Mouse (Mus musculus) adrenal gland, postnatal 25 days (tissue): Measurements from ENCODE around the gene Mkrn3. TPM values are rescaled to one million over a fixed set of nuclear protein-coding genes. Genes with fewer than 3 reads are reported as not detected.

Experiments used
- DNase-seq: peaks from one replicate; pipeline ENCODE4 v3.0.0; 2021; ENCODE audit warnings: mixed read lengths
- long read RNA-seq: library from polyadenylated mRNA; stranded (forward); transcript quantifications from one replicate; pipeline ENCODE4 v2.0.0, GENCODE M21; 2021
- total RNA-seq: library from RNA; stranded (reverse); gene quantifications from 2 replicates; pipeline ENCODE4 v1.2.3, GENCODE M21; 2021

The Mkrn3 gene
- total RNA-seq: 1.3 and 1.9 TPM in 2 replicates
- long read RNA-seq: 0 reads

DNA sequence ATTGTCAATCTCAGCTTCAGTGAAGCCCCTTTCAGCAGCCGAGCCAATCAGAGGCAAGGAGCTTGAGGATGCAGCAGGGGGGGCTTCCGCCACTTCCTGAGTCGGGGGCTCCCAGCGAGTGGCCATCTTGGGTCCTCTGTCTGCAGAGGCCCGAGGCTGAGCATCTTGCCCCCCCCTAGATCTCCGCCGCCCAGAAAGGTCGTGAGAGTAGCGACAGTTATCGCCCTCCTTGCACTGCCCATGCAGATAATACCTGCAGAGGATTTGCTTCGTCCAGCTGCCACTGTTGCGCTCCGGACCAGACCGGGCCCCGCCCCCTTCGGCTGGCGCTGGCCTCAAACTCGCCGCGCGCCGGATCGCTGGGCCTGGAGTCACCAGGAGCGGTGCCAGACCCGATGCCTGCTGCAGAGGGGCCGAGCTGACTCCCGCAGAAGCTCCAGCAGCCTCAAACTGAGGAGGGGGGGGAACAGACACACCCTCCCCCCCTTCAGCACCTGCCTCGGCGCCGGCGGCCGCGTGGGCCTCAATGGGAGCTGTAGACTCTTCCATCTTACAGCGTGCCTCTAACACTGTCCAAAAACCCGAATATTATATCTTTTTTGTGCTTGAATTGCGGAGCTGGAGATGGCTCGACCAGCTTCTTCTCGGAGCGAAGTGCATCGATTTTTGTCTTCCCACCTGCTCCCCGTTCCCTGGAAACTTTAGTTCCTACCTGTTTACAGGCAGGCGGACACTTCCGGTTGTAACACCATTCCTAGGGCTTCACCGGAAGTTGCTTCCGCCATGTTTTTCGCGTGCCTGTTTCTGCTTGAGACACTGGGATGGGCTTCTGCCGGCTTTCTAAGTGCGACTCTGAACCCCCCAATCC lies at the start of gene Mkrn3:
Gene Mkrn3 (minus strand): TSS at position 647 of the 868 bp plus-strand sequence.
- peak; percentile 69 for DNase-seq

DNA sequence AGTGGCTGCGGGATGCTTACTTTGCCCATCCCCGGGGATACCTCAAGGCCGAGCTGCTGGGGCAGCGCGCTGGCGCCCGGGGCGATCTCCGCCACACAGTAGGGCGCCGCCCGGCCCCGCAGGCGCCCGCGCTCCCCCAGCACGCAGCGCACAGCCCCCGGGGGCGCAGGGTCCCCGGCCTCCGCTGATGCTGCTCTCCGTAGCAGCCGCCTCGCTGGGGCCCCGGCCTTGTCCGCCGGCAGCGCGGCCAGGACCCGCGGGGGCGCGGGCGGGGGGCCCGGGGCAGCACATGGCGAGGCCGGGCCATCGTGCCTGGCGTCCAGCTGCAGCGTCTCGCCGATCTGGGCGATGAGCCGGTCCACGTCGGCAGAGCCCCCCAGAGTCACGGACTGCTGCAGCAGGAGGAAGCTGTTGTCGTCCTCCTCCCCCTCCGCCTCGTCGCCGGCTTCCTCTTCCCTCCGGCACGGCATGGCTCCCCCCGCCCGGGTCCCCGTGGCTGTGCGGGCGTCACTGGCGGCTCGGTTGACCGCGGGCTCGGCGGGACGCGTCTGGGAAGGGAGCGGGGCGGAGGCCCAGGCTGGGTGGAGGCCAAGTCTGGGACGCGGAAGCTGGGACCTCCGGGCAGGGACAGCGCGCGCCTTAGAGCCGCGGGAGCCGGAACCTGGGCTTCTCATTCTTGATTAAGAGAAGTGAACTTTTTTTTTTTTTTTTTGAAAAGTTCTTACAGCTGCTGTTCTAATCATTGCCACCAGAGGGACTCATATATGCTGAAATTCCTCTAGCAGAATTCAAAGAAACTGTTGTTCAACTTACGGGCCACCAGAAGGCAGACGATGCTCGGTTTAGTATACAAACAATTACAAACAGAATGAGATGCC lies 44.2 kb upstream of the Mkrn3 start, which contains the start of gene Peg12:
Gene Peg12 (minus strand): TSS at position 633 of the 878 bp plus-strand sequence.
- DNase-seq: peak; percentile 55

DNA sequence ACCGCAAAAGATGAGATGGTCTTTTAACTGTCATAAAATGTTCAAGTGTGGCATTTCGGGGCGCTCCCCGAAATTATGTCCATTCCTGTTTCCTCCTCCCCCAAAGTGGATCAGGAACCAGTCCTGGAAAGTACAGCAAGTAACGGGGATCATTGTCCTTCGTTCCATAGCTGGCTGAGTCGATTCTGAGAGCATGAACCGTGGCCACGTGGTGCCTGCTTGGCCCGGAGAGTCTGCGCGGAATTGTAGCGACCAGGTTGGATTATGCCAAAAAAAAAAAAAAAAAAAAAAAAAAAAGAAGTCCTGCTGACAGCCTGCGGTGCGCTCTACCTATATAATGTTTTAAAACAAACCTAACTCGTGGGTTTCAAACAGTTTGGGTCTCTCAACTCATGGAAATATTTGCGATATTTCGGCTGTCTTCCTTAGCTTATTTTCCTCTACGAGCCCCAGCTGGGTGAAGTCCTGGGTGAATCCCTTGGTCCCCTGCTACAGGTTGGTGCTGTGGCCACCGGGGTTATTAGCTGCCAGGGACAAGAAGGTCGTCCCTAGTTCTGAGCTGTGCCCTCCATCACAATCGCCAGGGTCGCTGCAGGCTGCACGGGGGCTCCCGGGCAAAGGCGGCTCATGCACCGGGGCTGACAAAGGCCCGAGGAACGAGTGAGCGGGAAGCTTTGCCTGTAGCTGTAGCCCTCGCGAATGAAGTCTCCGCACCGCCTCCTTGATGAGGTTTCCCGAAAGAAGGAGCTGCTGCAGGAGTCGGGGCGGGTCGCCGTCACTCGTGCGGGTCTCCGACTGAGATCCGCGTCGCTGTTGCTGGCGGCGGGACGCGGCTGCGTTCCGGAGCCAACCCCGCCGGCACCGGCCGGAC lies 43.3 kb upstream of the Mkrn3 start:
- DNase-seq: peak; percentile 5

DNA sequence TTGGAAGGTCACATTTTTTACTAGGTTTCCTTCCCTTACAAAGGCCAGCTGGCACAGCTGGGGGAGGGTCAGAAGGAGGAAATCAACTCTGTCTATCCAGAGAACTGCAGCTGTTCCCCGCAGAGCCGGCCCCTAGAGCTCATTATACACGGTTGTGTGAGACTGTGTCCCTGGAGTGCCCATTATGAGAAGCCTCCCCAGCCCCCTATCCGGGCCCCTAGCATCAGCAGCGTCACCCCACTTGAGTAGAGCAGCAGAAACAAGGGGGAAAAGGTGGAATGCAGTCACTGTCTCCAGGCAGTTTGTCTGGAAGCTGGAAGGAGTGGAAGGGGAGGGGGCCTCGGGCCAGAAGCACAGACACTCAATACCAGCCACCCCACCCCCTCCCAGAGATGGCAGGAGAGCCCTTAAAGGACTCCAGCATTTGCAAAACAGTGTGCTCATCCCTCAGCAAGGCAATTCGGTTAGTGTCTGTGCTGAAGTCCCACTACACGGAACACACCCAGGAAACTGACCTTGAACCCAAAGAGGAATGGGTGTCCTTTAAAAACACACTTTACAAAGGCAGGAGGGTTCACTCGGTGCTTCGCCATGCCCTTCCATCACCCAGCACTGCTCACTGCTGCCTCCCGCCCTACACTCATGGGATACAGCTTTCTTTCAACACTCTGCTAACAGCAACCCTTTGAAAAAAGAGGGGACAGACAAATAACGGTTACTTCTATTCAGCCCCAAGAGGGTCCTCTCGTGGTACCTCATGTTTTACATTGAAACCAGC lies 42.5 kb upstream of the Mkrn3 start:
- DNase-seq: no peak

DNA sequence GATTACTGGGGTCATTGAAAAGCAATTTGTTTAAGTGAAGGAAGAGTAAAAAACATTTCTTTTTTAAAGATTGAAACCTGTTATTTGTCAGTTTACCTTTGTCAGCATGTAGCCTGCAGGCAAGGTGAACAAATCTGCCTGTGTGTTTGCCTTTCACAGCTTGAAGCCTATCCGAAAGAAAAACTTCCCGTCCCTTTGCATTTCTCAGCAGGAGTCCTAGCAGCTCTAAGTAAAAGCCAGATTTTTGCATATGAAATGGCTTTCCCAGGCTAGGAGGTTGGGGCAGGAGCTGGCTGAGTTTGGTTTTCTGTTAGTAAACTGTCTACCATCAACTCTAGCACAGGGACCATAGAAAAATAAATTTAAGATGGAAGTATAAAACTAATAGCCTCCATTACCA lies 32.4 kb upstream of the Mkrn3 start:
- DNase-seq: no peak

DNA sequence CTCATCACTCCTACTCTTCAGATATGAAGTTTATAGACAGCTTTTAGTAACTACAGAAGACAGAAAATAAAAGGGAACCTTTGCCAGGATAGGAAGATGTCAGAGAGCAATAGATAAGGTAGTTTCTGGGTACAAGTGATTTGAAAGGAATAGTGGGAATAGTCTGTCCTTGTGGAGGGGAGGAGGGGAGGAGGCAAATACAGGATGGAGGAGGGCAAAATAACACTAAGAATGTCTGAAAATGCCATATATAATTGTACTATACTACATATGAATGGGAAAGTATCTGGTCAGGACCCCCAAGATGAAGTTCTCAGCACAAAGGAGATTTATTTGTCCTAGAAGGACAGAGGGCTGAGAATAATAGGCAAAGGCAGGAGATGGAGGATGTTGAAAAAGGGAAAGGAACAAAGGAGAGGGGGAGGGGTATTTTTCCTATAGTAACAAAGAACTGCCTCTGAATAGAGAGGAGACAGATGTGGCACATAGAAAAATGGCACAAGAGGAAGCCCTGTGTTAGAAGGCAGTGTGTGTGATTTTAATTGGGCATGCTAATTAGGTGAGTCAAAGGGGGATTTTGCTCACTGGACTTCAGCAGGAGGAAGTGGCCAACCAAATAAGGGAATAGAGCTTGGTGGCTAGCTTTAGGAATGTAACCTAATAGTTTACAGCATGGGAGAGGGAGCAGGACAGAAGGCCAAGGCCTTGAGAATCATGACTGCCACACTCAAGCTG lies 25.7 kb upstream of the Mkrn3 start:
- no peak for DNase-seq

DNA sequence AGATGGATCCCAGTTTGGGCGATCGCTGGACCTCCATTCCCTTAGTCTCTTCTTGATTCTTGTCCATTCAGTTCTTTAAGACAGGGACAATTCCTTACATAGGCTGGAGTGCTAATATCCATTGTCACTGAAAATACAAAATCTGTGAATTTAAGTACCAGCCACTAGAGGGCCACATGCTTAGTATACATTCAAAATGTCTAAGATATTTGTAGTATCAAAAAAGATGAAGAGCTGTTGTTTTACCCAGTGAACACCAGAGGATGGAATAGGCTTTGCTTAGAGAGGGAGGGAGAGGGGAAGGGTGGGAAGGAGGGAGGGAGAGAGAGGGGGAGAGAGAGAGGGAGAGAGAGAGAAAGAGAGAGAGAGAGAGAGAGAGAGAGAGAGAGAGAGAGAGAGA lies 16.5 kb upstream of the Mkrn3 start:
- DNase-seq: no peak

DNA sequence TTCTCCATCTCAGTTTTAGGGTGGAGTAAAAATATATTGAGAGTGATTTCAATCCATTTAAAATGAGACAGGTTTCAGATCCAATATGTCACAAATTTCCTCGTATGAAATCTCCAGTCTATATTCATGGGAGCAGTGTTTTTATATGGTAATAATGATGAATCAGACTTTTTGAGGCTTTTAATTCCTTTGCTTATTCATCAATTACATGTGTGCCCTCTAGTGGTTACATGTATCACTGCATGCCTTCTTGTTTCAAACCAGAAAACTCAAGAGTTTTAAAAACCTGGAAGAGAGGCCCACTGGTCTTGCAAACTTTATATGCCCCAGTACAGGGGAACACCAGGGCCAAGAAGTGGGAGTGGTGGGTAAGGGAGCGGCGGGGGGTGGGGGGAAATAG lies 13.3 kb upstream of the Mkrn3 start:
- DNase-seq: no peak

DNA sequence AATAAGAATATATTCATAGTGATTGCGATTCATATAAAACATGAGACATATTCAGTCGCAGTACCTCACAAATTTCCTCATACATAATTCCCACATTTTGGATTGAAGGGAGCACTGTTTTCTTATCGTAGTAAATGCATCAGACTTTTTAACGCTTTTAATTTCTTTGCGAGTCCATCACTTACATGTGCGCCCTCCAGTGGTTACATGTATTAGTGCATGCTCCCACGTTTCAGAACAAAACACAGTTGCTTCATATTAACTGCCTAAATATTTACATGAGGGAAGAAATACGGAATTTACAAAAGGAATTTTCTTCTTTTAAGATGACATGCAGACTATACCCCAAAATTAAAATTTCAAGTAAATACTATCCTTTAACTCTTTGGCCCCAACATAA lies 8.4 kb upstream of the Mkrn3 start:
- peak; percentile 13 for DNase-seq

DNA sequence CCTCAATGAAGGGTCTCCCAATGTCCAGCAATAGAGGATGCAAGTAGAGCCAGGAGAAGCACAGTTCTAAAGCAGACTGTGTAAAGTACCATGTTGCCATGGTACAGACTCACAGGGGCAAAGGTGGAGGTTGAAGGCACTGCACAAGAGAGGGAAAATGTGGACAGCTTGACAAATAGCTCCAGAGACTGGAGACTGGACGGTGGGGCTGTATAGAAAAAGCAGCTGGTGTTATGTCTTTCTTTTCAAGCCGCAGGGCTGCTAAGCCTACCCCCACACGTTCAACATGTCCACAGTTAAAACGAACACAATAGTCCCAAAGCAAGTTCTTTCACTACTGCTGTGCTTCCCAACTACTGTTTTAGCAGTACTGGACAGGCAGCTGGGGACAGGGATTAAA lies 3.3 kb upstream of the Mkrn3 start:
- DNase-seq: no peak

DNA sequence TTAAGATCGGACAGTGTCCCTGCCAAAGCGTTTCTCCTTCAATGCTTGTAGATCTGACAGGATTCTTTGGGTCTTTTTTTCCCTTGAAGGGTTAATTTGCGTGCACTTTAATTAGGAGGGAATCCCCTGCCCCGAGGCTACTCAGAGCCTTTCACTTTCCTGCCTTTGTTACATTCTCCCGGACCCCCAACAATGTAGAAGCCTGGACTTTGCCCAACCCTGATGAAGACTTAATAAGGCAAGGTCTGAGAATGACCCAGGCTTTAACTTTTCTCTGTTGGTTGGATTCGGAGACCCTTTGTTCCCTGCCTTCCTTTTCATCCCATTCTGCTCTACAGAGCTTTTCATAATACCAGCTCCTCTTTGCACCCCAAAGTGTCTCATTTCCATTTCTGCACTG lies 627 bp upstream of the Mkrn3 start:
- DNase-seq: no peak

DNA sequence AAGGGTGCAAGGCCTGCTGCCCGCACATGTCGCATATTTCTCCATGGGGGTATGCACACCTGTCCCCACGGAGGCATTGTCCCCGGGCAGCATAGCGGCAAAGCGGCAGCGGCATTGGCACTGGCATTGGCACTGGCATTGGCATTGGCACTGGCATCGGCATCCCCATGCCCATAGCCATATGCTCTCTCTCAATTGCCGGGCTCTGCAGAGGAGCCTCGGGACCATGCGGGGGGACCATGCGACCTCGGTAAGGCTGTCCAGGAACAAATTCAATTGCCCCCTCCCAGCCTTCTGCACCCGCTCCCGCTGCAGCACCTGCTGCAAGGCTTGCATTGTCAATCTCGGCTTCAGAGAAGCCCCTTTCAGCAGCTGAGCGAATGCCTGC lies 840 bp downstream of the Mkrn3 start:
- DNase-seq: no peak

DNA sequence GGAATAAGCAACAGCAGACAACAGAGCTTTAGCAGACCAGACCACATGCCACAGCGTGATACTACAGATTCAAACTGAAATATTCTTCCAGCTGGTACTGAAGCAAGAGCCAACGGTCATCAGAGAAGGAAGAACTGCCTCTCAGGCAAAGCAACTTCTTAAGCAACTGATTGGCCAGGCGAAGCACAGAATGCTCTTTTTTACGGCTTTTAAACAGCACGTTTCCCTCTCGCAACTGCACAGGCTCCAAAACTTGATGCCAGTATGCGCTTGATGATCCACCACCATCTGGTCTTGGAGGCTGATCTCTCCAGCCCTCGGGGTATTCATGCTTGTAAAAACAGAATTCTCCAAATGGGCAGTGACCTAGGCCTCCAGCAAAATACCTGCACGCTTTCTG lies 1.6 kb downstream of the Mkrn3 start:
- no peak for DNase-seq

DNA sequence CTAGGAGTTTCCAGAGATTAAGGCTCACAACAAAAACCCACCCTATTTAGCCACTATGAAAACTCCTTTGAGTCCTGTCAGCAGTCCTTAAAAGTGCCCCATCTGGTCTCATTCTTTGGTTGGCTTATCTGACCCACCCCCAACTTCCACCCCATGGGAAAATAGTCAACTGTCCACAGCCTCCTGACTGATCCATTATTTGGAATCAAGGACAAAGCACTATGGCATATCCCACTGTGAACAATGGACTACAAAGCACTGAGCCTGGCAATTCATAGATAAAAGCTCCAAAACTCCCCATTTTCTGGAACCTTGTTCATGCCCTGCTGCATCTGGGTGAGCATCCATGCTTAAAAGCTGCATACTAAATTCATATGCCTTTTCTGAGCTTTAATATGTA lies 3.8 kb downstream of the Mkrn3 start:
- DNase-seq: no peak

DNA sequence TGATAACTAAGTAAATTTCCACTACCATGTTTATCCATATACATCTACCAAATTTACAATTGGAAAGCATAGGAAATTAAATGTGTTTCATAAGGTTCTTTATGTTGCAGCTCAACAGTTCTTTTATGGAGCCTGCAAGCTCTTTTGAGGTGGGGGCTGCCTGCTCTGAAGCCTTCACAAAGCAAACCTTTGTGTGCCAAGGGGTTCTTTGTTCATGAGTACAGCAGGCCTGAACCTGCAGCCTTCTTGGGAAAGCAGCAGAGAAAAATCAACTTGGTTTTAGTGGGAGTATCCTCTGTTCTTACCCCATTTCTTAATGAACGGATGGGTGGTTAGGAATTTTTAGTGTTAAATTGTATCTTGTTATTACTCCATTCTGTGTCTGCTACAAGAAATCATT lies 4.7 kb downstream of the Mkrn3 start:
- no peak for DNase-seq

DNA sequence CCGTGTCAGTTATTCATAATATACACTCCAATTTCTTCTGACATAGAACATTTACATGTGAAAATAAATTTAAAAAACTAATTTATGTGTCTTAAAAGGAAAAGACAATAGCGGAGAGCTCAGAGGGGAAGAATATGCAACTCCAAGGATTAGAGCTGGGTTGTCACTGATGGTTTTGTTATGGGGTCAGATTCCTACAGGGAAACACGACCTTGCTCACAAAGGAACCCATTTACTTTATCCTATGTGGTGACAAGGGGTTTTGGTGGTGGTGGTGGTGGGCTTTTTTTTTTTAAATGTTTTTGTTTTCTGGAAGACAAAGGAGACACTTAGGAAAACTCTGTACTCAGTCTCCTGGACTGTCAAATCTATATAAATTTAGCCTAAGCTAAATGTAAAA lies 12.1 kb downstream of the Mkrn3 start:
- DNase-seq: no peak

DNA sequence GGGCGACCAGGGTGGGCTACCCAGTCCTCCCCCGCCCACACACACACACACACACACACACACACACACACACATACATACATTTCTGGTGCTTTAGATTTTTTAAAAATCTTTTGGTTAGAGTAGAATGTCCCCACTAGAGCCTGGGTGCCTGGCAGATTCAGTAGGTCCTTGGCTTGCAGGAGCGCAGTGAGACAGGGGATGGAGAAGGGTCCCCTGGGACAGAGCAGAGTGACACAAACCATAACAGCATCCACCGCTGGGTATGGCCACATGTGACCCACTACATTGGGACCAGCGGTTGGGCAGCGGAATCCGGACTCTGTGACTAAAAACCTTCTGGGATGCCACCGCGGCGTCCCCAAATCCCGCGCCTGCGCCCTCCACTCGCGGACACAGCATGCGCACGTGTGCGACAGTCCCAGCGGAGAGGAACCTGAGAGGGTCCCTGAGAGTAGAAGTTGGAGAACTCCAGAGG lies 13.3 kb downstream of the Mkrn3 start:
- no peak for DNase-seq

DNA sequence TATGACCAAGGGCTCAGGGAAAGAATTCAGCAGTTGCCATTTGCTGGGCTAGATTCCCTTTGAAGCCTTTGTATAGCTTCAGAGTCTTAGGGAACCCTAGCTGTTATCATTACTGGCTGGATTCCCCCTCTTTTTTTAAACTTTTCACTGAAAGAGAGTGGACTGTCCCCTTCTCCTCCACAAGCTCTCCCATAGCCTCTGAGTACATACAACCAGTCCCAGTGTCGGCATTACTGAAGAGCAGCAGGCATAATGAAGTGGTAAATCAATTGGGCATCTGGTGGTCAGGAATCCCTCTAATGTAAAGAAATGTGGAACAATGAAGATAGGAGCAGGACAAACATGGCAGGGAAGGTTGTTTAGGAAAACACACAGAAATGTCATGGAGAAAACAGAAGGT lies 27.7 kb downstream of the Mkrn3 start:
- no peak for DNase-seq

DNA sequence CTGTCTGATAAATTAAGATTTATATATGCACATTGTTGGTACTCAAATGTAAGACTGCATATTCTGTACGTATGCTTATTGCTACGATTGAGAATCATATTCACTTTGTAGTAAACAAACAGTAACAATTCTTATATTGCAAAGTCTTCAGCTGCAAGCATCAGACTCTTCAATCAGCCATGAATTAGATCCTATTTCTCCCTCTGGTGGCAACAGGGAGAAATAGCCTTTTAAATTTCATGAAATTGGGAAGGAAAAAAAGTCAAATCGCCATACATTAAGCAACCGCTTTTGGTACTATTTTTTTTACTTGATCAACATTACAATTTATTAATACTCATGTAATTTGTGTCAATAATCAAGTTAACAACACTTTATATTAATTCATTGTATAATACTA lies 31.6 kb downstream of the Mkrn3 start:
- no peak for DNase-seq

DNA sequence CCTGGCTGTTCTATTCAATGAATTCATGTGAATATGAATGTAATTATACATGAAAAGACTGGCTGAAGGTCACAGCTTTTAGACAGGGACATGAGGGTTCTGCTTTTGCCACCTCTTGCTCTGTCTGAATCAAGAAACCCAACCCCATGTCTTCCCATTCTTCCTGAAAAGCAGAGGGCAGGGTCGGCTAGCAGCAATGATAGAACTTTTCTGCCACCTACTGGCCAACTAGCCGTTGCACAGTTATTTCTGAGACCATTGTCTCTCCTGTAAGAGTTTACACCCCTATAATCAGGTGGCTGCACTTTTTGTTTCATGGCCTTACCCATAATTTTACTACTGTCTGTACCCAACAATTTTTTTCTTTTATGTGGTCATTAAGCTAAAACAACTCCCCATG lies 37.5 kb downstream of the Mkrn3 start:
- DNase-seq: peak; percentile 36

DNA sequence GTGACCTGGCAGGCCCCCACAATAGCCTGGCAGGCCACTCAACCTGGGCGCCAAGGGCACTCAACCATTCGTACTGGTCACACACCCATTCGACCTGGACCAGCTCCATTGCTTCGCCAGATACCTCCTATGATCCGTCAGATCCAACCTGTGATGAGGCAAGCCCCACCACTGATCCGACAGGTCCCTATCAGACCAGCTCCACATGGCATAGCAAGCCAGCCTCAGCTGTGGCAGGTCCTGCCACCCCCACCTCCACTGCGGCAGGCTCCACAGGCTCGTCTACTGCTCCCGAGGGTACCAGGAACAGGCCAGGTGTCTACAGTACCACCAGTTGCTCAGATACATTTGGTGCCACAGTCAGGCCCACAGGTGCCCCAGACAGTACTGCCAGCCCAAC lies 41.4 kb downstream of the Mkrn3 start:
- DNase-seq: no peak
